Mouse (Mus musculus): ENCODE measurements at regions not wholly inside any gene's neighbourhood (a gene's known extent, or its start where the extent isn't known, plus 50 kb on each side); places are given as distances from the start of the nearest gene placed in this dataset.

DNA sequence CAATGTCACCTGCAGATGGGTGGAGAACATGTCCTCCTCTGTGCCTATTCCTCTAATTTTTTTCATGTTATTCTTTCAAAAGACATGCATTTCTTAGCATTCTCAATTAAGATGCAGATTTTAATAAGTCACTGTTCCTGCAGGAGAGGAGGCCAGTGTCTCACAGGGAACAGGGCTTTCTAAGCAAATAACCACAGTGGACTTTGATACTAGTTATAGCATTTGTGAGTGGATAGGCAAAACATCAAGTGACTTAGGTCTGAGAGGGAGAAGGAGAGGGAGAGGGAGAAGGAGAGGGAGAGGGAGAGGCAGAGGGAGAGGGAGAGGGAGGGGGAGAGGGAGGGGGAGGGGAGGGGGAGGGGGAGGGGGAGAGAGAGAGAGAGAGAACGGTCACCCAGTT is 50.4 kb upstream of the Maf start:
- no peak for DNase-seq (ENCODE audit: low read depth in 1 of 2, low spot score in 2 of 2)

All from monocyte, adult 2 months (primary cell).